Mouse (Mus musculus) erythroid progenitor cell, adult 5-6 weeks (primary cell): ENCODE data around the gene Pbx3. TPM values are rescaled to one million over a fixed set of nuclear protein-coding genes. Genes with fewer than 3 reads are reported as not detected.

Source experiments
- ATAC-seq: replicated peaks from 2 replicates; pipeline ENCODE4 v1.8.0; 2016; ENCODE audit warnings: moderate number of reproducible peaks, mild to moderate bottlenecking, moderate TSS enrichment, inconsistent platforms; ENCODE audit not compliant: poor library complexity, low FRiP score, severe bottlenecking
- total RNA-seq, 2 experiments: library from RNA; stranded (forward) in 1 of 2; stranded (reverse) in 1 of 2; fragments of 150-400 nt in 1 of 2; fragments of 186-747, 209-891 nt in 1 of 2; gene quantifications; 2 replicates each; pipeline versions ENCODE4 v1.2.3 to v1.2.4; 2015 to 2017; ENCODE audit warnings: low replicate concordance in 2 of 2

Gene Pbx3
- total RNA-seq, 2 experiments from 2014 or later = 56.0 to 57.0 TPM

DNA sequence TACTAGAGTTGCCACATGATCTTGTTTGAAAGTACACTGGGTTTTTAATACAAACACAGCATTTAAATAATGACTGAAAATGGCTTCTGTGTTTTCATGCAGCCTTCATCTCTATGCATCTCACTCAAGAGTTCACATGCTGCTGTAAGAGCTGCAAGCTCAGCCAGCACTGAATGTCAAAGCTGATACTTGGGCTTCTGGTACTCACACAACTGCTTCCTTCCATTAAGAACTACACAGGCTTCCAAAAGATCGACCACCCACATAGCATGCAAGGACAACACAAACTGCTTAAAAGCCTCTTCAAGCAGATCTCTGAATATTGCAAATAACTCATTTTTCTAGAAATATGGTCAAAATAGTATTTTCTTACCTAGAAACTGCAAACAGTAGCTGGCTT is 138.7 kb downstream of the Pbx3 start:
- ATAC-seq = no peak

DNA sequence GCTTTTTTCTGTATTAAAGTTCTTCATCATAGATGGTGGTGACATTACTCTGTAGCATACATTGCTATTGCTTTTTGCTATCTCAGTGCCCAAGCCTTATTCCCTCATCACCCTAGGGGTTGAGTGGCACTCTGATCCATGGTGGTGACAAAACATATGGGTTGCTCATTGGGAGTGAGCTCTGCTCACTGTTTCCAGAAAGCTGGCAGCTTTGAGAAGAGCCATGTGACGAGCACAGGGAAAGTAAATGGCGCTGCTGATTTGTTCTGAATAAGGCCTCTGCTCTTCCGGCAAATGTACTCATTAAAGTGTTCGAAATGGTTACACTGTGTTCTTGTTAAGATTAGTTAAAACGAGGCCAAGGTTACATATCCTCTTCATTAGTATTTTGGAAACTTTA is 139.7 kb downstream of the Pbx3 start:
- ATAC-seq = no peak

DNA sequence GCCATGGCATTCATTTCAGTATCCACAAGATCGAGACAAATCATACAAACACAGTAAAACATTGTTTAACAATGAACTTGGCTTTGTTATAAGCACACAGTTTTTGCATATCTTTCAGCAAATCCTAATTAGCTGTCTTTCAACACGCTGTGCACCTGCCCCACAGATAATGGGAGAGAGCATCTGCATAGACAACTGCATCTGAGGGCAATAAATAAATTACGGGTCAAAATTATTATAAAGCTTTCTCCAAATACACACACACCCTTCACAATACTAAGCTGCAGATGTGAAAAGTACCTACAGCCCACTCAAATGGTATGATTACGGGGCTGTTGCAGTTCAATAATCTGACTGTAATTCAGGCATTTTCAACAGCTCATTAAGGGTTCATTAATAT is 145.3 kb downstream of the Pbx3 start:
- no peak for ATAC-seq

DNA sequence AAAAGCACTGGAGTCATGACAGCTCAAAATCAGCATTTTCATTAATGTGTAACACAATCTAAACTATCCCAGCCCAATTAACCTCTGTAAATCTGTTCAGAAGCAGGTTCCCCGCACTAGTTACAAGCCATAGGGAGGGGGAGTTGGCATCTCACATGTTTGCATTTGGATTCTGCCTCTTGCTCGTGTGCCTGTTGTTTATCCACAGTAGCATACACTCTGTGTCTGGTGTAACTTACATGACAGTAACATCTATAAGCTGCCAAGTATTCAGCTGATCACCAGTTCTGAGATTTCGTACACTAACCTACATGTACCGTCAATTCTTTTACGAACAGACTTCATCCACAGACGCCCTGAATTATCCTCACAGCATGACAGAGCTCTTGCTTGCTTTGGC is 147.5 kb downstream of the Pbx3 start:
- ATAC-seq = no peak

DNA sequence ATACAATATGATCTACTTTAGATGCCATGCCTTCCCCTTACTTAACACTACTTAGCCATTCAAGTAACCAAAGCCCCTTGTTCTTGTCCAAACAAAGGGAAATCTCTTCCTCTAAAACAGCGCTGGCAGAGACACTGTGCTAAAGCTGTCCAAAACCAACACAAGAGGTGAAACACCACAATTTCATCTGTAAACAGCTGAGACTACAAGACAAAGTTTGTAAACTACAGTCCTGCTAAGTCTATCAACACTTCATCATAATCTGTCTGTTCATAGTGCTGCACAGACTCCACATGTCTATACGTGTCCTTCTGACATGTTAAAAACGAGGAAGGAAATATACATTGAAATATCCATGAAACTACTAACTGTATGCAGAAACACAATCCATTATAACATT is 151.5 kb downstream of the Pbx3 start:
- ATAC-seq = no peak

DNA sequence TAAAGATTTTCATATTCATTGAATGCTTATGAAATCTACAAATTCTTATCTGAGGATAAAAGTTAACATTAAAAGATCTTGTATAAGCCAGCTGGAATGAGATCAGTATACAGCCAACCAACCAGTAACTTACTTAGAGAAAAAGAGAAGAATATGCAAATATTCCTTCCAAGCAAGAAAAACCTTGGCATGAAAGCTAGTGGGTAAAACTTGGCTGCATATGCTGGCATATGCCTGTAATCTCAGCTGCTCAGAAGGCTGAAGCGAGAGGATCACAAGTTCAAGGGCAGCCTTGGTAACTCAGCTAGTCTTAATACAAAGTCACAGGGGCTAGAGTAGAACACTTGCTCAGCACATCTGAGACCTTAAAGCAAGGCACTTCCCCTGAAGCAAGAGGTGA is 153.8 kb downstream of the Pbx3 start:
- ATAC-seq = no peak

DNA sequence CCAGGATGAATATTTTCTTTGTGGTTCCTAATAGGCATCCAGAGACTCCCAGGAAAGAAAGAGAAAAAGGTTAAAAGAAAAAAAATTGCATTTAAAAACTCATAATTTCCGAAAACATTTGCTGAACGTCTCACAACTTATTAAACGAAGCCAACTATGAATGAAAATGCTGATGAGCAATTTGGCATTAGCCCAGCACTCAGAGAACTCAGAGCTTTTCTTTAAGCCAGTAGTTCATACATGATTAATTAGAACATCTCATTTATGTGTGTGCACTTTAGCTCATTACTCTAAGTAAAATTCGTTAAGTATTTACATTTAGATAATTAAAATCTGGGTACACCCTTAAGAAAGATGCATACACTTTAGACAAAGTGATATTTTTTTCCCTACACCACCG is 155.3 kb downstream of the Pbx3 start:
- no peak for ATAC-seq

DNA sequence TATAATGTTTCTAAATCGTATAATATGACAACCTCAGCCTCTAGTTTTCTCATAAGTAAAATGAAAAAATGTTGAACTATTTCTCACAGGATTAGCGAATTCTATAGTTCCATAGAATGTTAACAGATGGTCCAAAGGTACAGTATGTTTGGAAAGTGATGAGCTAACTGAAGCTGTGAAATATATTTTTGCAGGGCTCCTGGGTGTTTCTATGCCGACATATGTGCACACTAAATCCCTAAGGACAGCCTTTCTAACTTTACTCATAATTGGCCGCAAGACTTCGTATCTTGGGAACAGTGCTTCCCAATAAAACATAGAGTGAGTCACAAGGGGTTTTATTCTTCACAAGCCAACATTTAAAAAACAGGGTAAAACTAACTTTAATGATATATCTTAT is 157.4 kb downstream of the Pbx3 start:
- ATAC-seq = no peak

DNA sequence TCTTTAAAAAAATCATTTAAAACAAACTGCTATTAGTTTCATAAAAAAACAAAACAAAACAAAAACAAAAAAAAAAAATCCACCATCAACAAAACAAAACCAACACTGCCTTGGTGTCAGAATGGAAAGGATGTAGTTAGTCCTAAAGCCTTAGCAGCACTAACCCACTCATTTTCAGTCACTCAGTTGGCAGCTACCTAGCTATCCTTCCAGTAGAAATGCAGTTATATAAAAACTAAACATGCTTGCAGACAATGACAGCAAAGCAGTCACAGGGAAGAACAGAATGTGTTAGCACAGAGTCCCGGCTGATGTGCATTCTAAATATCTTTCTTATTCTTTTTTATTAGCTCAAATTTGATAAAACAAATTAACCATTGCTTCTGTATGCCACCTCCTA is 160.5 kb downstream of the Pbx3 start:
- ATAC-seq = no peak

- ATAC-seq = no peak
These were observed 168.1 kb downstream of the Pbx3 start for GRCm38 (mm10) chr2:34204797-34205196.

- no peak for ATAC-seq
These were observed 168.6 kb downstream of the Pbx3 start for GRCm38 (mm10) chr2:34204325-34204724.

GRCm38 (mm10) chr2:34193870-34194820 is 178.8 kb downstream of the Pbx3 start:
- no peak for ATAC-seq

DNA sequence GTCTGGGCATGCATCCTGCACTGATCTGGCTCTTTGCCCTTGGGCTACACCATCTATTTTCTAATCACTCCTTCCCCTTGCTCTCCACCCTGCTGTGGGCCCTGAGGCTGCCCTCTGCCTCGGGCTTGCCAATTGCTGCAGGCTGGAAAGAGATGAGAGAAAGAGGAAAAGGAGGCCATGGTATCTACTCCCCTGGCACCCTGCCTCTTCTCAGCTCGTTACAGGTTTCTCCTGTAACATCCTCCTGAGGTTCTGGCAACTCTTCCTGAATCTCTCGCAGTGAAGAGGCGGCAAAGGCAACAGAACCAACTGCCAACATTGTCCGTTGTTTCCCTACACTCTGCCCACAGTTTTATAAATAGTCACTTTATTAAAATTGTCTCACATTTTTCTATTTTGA is 179.7 kb downstream of the Pbx3 start:
- no peak for ATAC-seq

DNA sequence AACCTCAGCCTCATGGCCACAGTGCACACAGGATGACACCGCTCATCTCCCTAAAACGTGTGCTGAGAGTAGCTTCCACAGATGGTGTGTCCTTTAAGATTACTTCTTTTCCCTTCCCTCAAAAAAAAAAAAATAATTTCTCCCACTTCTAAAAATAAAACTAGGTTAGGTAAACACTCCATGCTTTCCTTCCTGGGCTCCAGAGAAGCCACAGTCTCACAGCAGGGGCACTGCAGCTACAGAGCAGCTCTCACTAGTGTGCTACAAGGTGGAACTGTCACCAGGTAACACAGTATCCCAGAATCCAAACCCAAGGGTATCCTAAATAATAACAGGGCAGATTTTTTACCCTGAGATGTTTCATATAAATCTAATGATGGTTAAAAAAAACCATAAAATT is 185.6 kb downstream of the Pbx3 start:
- ATAC-seq = no peak

GRCm38 (mm10) chr2:34181600-34181999 is 191.3 kb downstream of the Pbx3 start:
- ATAC-seq = no peak

DNA sequence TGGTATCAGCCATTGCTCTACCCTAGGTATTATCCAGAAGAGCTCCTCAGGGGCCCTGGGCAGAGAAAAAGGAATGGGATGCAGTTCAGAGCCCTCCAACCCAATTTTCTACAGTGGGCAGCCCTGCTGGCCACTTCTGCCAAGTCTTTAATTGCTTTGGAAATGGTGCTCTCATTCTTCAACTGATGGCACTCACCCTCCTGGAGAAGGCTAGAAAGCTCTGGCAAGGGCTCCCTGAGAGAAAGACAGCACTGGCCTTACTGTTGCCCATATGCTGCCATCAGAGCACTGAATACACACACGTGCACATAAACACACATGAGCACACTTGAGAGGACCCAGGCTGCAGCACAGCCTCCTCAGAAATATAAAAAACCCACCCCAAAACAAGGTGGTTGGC is 193.6 kb downstream of the Pbx3 start:
- ATAC-seq = no peak

GRCm38 (mm10) chr2:34178653-34179052 is 194.3 kb downstream of the Pbx3 start:
- ATAC-seq = no peak

DNA sequence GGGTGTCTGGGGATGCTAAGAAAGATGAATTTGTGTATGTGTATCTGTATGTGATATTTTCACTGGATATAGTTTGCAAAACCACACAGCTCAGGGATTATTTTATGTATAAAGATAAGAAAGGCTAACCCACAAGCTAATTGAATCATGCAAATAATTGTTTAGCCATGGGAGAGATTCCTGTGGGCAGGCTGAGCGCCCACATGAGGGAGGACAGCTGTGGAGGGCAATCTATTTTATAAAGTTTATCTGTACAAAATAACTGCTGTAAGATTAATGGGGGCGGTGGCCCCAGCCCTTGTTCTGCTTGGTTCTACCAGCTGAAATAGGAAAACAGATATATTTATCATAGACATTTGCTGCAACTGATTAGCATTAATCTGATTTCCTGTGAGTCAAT is 202.5 kb downstream of the Pbx3 start:
- no peak for ATAC-seq

- ATAC-seq = no peak
These were observed 203.3 kb downstream of the Pbx3 start for GRCm38 (mm10) chr2:34169626-34170025.

- ATAC-seq = no peak
These were observed 204.8 kb downstream of the Pbx3 start for GRCm38 (mm10) chr2:34168191-34168590.

DNA sequence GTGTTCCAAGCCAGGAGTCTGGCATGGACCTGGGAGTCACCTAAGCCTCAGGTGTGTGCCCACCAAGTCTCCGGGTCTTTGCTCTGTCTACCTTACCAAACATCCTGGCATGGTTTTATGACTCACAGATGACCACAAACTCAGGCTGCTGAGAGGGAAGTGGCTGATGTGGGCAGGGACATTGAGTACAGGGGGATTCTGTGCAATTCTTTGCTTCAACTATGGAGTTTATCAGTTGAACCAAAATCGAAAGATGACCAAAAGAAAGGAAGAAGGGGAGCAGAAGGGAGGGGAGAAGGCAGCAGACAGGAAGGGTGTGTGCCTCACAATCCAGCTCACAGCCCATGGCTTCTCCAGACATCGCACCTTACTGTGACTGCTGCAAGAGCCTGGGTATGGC is 210.5 kb downstream of the Pbx3 start:
- no peak for ATAC-seq

DNA sequence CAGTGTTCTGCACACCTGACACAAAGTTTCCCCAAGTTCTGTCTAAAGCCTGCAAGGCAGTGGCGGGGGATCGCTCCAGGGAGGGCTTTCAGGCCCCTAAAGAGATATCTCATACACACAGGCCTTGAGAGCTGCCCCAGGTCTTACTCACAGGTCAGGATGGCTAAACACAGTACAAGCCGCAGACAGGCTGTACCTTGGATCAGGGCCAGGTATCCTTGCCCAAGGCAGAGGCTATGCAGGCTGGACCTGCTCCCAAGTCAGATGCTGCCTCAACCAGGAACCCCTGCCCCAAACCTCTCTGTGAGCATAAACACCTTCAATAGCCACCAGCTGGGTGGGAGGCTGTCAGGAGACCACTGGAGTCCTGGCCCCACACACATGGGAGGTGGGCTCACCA is 215.2 kb downstream of the Pbx3 start:
- no peak for ATAC-seq
